Mouse (Mus musculus) adrenal gland, adult 2 months (tissue): Measurements from ENCODE around the gene Psma7. TPM values are rescaled to one million over a fixed set of nuclear protein-coding genes. Genes with fewer than 3 reads are reported as not detected.

ENCODE experiments used
- DNase-seq: peaks from one replicate; pipeline ENCODE4 v3.0.0; 2021
- long read RNA-seq: library from polyadenylated mRNA; stranded (forward); transcript quantifications from one replicate; pipeline ENCODE4 v2.0.0, GENCODE M21; 2021
- polyA plus RNA-seq: library from polyadenylated mRNA; depleted of rRNA; stranded (reverse); fragments of >200 nt; gene quantifications from 2 replicates; pipeline ENCODE4 v1.2.3, GENCODE M21; 2012; rRNA removed
- total RNA-seq, 2 experiments: library from RNA; stranded (reverse); gene quantifications; 2 replicates each; pipeline ENCODE4 v1.2.3; 2021

Psma7 gene
- total RNA-seq, result 100 to 1,000 TPM; 212 to 248 TPM
- polyA plus RNA-seq, result 91.7 and 121 TPM in 2 replicates
- long read RNA-seq, transcript Psma7-201 (7 exons, 914 nt), result major isoform, 161 of 204 reads
- long read RNA-seq, partial matches to known transcripts, result 35 of 204 reads
- long read RNA-seq, other reads (novel, unspliced or antisense), result 7 of 204 reads

- DNase-seq, result peak; percentile 94
These were observed at the start of gene Psma7, which contains the start of gene Ss18l1 for GRCm38 (mm10) chr2:180042256-180042857. TSS of gene Psma7 (minus strand) at chr2:180042433. TSS of gene Ss18l1 (plus strand) at chr2:180042509.

GRCm38 (mm10) chr2:180090285-180090684 lies 48.1 kb upstream of the Psma7 start:
- no peak for DNase-seq

- DNase-seq, result no peak
These were observed 45.2 kb upstream of the Psma7 start for GRCm38 (mm10) chr2:180087472-180087871.

- no peak for DNase-seq
These were observed 44.4 kb upstream of the Psma7 start for GRCm38 (mm10) chr2:180086637-180087027.

- DNase-seq, result no peak
These were observed 43.8 kb upstream of the Psma7 start for GRCm38 (mm10) chr2:180085926-180086636.

- DNase-seq, result no peak
These were observed 42.3 kb upstream of the Psma7 start for GRCm38 (mm10) chr2:180084565-180084964.

GRCm38 (mm10) chr2:180083063-180083462 lies 40.8 kb upstream of the Psma7 start:
- no peak for DNase-seq

GRCm38 (mm10) chr2:180080680-180081079 lies 38.4 kb upstream of the Psma7 start:
- DNase-seq, result no peak

GRCm38 (mm10) chr2:180077622-180078021 lies 35.4 kb upstream of the Psma7 start:
- no peak for DNase-seq

- DNase-seq, result no peak
These were observed 30.7 kb upstream of the Psma7 start for GRCm38 (mm10) chr2:180072886-180073285.

GRCm38 (mm10) chr2:180071671-180072070 lies 29.4 kb upstream of the Psma7 start:
- DNase-seq, result no peak

GRCm38 (mm10) chr2:180070481-180071453 lies 28.5 kb upstream of the Psma7 start, which contains the start of gene Mtg2:
TSS of gene Mtg2 (plus strand) at chr2:180070588.
- DNase-seq, result peak; percentile 97

- no peak for DNase-seq
These were observed 27.7 kb upstream of the Psma7 start for GRCm38 (mm10) chr2:180069770-180070480.

- DNase-seq, result no peak
These were observed 21.3 kb upstream of the Psma7 start for GRCm38 (mm10) chr2:180063338-180064131.

GRCm38 (mm10) chr2:180053001-180053400 lies 10.8 kb upstream of the Psma7 start:
- no peak for DNase-seq

GRCm38 (mm10) chr2:180051986-180052733 lies 9.9 kb upstream of the Psma7 start:
- no peak for DNase-seq

GRCm38 (mm10) chr2:180050986-180051385 lies 8.8 kb upstream of the Psma7 start:
- peak; percentile 75 for DNase-seq

- no peak for DNase-seq
These were observed 5.9 kb upstream of the Psma7 start for GRCm38 (mm10) chr2:180047980-180048635.

- DNase-seq, result no peak
These were observed 5.3 kb upstream of the Psma7 start for GRCm38 (mm10) chr2:180047580-180047979.
